Mouse (Mus musculus): ENCODE results near the gene Scand1. TPM values are rescaled to one million over a fixed set of nuclear protein-coding genes. Genes with fewer than 3 reads are reported as not detected.

The Scand1 gene
- polyA plus RNA-seq, 1 experiment from 2014 or later = 66.7 TPM

DNA sequence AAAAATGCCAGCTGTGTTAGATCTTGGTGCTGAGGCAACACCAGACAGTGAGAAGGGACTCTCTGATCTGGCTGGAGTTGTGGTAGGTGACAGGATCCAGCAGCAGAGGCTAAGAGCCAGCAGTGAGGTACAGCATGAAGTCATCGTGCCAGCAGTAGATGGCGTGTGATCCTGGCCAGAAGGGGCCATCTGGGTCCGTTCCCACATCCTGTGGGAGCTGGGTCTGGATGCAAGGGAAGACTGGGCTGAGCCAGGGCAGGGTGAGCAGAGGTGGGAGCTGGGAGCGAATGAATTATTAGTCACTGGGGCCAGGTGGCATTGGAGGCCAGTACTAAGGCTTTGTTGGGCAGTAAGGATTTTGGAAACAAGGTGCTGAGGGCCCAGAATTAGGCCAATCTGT lies 31.3 kb downstream of the Scand1 start:
- Histone ChIP-seq H3K4me2 (ENCODE audit: low read length) (no peak overlapping the region), H3K9me3 (ENCODE audit: control insufficient read depth, low read length) (no peaks in the 10 kb centered on the region), H3K27me3 (replicated peaks; ENCODE audit: control insufficient read depth, insufficient read depth, low read length) (no peaks in the 10 kb centered on the region), H3K4me3 (ENCODE audit: low read depth, low read length) (no peak overlapping the region), H3K9ac (ENCODE audit: low read length) (no peak overlapping the region), H3K36me3 (ENCODE audit: control insufficient read depth, insufficient read depth, low read length) (peaks cover 42% of the 10 kb centered on the region), H3K4me1 (replicated peaks; ENCODE audit: control insufficient read depth, insufficient read depth, low read length) (no peaks in the 10 kb centered on the region), H3K27ac (ENCODE audit: low read depth) (no peak overlapping the region)
- no peak for ATAC-seq (replicated peaks; ENCODE audit: low FRiP score, low TSS enrichment, low read depth)
- WGBS = 76% methylated on average over 4 of the region's 4 CpGs
- DNase-seq (ENCODE audit: low spot score) = no peak

DNA sequence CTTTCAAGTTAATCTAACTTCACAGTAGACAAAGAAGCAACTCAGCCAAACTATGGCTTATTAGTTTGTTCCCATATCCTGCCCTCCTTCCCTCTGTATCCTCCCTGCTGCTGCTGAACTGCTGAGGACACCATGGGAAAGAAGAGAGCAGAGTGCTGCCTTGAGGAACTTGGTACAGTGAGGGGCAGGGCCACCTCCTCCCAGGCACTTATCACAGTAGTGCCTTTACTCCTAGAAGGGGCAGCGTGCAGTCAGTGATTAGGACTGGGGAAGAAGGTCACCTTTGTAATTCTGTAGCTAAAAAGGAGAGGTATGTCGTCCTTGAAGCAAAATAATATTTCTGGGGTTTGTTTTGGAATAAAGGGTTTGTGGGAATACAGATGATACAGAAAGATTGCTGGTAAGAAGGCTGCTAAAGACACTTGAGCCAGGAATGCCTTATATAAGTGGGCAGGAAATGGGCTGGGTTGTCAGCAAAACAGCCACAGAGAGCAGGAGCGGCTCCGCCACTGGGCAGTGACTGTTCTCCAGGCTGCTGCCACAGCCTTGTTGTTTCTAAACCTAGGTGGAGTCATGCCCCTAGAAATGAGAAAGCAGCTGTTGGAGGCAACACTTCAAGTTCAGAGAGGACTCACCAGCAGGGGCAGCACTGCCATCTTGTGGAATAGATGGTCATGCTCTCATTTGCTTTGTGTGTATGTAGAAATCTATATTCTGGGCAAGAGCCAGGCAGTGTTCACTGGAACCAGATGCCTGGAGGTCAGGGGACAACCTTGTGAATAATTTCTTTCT lies 34.1 kb downstream of the Scand1 start:
- H3K9me3 ChIP-seq (ENCODE audit: control insufficient read depth, low read length) = no peaks in the 10 kb centered on the region
- no peak overlapping the region for H3K27ac ChIP-seq (ENCODE audit: low read depth)
- ATAC-seq (replicated peaks; ENCODE audit: low FRiP score, low TSS enrichment, low read depth) (0 out of 2 replicates have a peak, but pooled peaks have one; percentile 53), DNase-seq (ENCODE audit: low spot score) (peak; percentile 77)
- H3K36me3 ChIP-seq (ENCODE audit: control insufficient read depth, insufficient read depth, low read length) = peaks cover 49% of the 10 kb centered on the region
- H3K4me3 ChIP-seq (ENCODE audit: low read depth, low read length) = no peak overlapping the region
- H3K27me3 ChIP-seq (replicated peaks; ENCODE audit: control insufficient read depth, insufficient read depth, low read length) = no peaks in the 10 kb centered on the region
- H3K4me2 ChIP-seq (ENCODE audit: low read length) = no peak overlapping the region
- no peaks in the 10 kb centered on the region for H3K4me1 ChIP-seq (replicated peaks; ENCODE audit: control insufficient read depth, insufficient read depth, low read length)
- H3K9ac ChIP-seq (ENCODE audit: low read length) = no peak overlapping the region
- 45% methylated on average over 4 of the region's 4 CpGs for WGBS

DNA sequence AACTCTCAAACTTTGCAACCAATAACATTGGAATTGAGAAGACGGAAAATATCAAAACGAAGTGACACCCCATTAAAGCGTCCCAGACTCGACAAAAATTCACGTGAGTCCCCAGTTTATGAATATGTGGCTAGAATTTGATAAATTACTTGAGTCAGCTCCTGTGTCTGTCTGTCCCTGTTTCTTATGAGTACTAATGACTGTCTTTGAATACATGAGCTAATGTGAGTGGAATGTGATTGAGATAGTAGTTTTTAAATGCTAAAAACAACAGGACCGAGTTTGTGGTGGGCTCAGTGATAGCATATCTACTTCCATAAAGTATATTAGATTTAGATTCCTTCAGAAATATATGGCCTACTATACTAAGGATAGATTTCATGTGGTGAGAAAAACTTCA lies 40.0 kb downstream of the Scand1 start:
- ATAC-seq (replicated peaks; ENCODE audit: low FRiP score, low TSS enrichment, low read depth) (no peak), DNase-seq (ENCODE audit: low spot score) (no peak)

DNA sequence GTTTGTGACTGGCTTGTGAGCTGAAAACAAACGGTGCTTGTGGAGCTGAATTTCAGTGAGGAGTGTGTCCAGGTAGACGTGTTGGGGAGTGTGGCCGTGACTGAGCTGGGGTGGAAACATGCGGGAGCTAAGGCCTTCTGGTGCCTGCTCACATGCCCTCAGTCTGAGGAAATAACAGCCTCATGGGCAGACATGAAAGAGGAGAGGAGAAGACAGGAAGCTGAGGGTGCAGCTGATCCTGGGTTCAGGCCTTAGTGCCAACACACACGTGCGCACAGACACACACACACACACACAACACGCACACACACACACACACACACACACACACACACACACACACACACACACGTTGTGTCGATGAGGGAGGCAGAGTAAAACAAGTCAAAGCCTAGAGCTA lies 44.9 kb downstream of the Scand1 start:
- no peak overlapping the region for H3K27ac ChIP-seq (ENCODE audit: low read depth)
- H3K4me1 ChIP-seq (replicated peaks; ENCODE audit: control insufficient read depth, insufficient read depth, low read length) = no peaks in the 10 kb centered on the region
- no peak overlapping the region for H3K4me2 ChIP-seq (ENCODE audit: low read length)
- H3K27me3 ChIP-seq (replicated peaks; ENCODE audit: control insufficient read depth, insufficient read depth, low read length) = no peaks in the 10 kb centered on the region
- H3K9me3 ChIP-seq (ENCODE audit: control insufficient read depth, low read length) = no peaks in the 10 kb centered on the region
- H3K9ac ChIP-seq (ENCODE audit: low read length) = no peak overlapping the region
- DNase-seq (ENCODE audit: low spot score) = no peak
- peaks cover 35% of the 10 kb centered on the region for H3K36me3 ChIP-seq (ENCODE audit: control insufficient read depth, insufficient read depth, low read length)
- no peak for ATAC-seq (replicated peaks; ENCODE audit: low FRiP score, low TSS enrichment, low read depth)
- no peak overlapping the region for H3K4me3 ChIP-seq (ENCODE audit: low read depth, low read length)
- 91% methylated on average over 9 of the region's 9 CpGs for WGBS

More for the DNA sequence above, 40.0 kb downstream of the Scand1 start:
- Histone ChIP-seq H3K9ac (ENCODE audit: low read length) (no peak overlapping the region), H3K9me3 (ENCODE audit: control insufficient read depth, low read length) (no peaks in the 10 kb centered on the region), H3K27ac (ENCODE audit: low read depth) (no peak overlapping the region), H3K4me1 (replicated peaks; ENCODE audit: control insufficient read depth, insufficient read depth, low read length) (no peaks in the 10 kb centered on the region), H3K27me3 (replicated peaks; ENCODE audit: control insufficient read depth, insufficient read depth, low read length) (no peaks in the 10 kb centered on the region), H3K36me3 (ENCODE audit: control insufficient read depth, insufficient read depth, low read length) (peaks cover 51% of the 10 kb centered on the region), H3K4me2 (ENCODE audit: low read length) (no peak overlapping the region), H3K4me3 (ENCODE audit: low read depth, low read length) (no peak overlapping the region)
- 87% methylated on average over 6 of the region's 6 CpGs for WGBS

DNA sequence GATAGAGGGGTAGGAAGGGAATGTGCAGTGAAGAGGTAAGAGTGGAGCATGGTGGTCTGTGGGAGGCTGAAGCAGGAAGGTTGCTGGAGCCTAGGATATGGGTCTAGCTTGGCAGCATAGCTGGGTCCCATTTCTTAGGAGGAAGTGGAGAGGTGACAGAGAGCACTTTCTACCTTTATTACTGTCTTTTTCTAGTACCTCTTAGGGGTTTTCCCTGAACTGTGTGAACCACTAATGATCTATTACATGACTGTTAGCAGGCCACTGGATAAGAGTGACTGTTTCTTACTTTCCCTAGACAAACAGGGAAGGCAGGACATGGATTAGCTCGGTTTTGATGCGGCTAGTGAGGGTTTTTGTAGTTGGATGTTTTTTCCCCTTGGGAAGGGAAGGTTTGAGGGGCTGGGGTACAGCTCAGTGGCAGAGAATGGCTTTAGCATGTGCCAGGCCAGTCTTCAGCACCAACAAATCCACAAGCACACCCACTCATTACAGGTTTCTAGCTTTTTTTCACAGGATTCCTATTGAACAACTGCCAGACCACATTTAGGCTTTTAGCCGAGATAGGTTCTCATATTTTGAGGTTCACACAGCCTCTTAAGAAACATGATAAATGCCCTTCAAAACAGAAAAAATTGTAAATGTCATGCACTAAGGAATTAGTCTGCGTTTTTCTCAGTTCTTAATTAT lies 49.2 kb downstream of the Scand1 start:
- no peaks in the 10 kb centered on the region for H3K27me3 ChIP-seq (replicated peaks; ENCODE audit: control insufficient read depth, insufficient read depth, low read length)
- no peak for ATAC-seq (replicated peaks; ENCODE audit: low FRiP score, low TSS enrichment, low read depth)
- 93% methylated on average over 4 of the region's 4 CpGs for WGBS
- no peak overlapping the region for H3K27ac ChIP-seq (ENCODE audit: low read depth)
- no peaks in the 10 kb centered on the region for H3K4me1 ChIP-seq (replicated peaks; ENCODE audit: control insufficient read depth, insufficient read depth, low read length)
- no peak overlapping the region for H3K9ac ChIP-seq (ENCODE audit: low read length)
- H3K9me3 ChIP-seq (ENCODE audit: control insufficient read depth, low read length) = no peaks in the 10 kb centered on the region
- H3K4me2 ChIP-seq (ENCODE audit: low read length) = no peak overlapping the region
- peaks cover 30% of the 10 kb centered on the region for H3K36me3 ChIP-seq (ENCODE audit: control insufficient read depth, insufficient read depth, low read length)
- no peak for DNase-seq (ENCODE audit: low spot score)
- H3K4me3 ChIP-seq (ENCODE audit: low read depth, low read length) = no peak overlapping the region

Small RNA genes within 50 kb of the gene (microRNA-seq; reads per million reads assigned to microRNA genes)
- not detected for gene Gm22759

Other genes starting within 250 kb of the Scand1 start
- 3.0 and 4.0 TPM in 2 replicates for gene Spag4, start 247.5 kb downstream of the Scand1 start, polyA plus RNA-seq (2014; fragmentation: Nextera tagmentation; extraction: Ambion mirVana)
- gene Cpne1, start 200.7 kb downstream of the Scand1 start, polyA plus RNA-seq (2014; fragmentation: Nextera tagmentation; extraction: Ambion mirVana) = 46.2 and 50.3 TPM in 2 replicates
- gene Rbm12, start 200.7 kb downstream of the Scand1 start, polyA plus RNA-seq (2014; fragmentation: Nextera tagmentation; extraction: Ambion mirVana) = 29.1 and 31.6 TPM in 2 replicates
- 13.3 and 13.6 TPM in 2 replicates for gene Gm28036, start 185.6 kb downstream of the Scand1 start, polyA plus RNA-seq (2014; fragmentation: Nextera tagmentation; extraction: Ambion mirVana)
- 427 and 467 TPM in 2 replicates for gene Romo1, start 168.7 kb downstream of the Scand1 start, polyA plus RNA-seq (2014; fragmentation: Nextera tagmentation; extraction: Ambion mirVana)
- 51.1 and 52.8 TPM in 2 replicates for gene Nfs1, start 168.5 kb downstream of the Scand1 start, polyA plus RNA-seq (2014; fragmentation: Nextera tagmentation; extraction: Ambion mirVana)
- gene Rbm39, start 132.5 kb downstream of the Scand1 start, polyA plus RNA-seq (2014; fragmentation: Nextera tagmentation; extraction: Ambion mirVana) = 622 and 652 TPM in 2 replicates
- 72.4 and 76.1 TPM in 2 replicates for gene Phf20, start 116.2 kb downstream of the Scand1 start, polyA plus RNA-seq (2014; fragmentation: Nextera tagmentation; extraction: Ambion mirVana)
- gene Cnbd2, start 405 bp downstream of the Scand1 start, polyA plus RNA-seq (2014; fragmentation: Nextera tagmentation; extraction: Ambion mirVana) = 3.3 and 4.2 TPM in 2 replicates
- gene Epb41l1, start 108.2 kb upstream of the Scand1 start, polyA plus RNA-seq (2014; fragmentation: Nextera tagmentation; extraction: Ambion mirVana) = 4.2 and 4.4 TPM in 2 replicates
- 38.6 and 40.8 TPM in 2 replicates for gene Aar2, start 234.9 kb upstream of the Scand1 start, polyA plus RNA-seq (2014; fragmentation: Nextera tagmentation; extraction: Ambion mirVana)

All from intestine, embryonic 14.5 days (tissue).